Mouse (Mus musculus) heart, postnatal 4 days (tissue): Measurements from ENCODE around the gene Cfhr1. TPM values are rescaled to one million over a fixed set of nuclear protein-coding genes. Genes with fewer than 3 reads are reported as not detected.

Experiments
- DNase-seq: peaks from one replicate; pipeline ENCODE4 v3.0.0; 2021
- total RNA-seq, 2 experiments: library from RNA; stranded (reverse); gene quantifications; 2 replicates each; pipeline ENCODE4 v1.2.3; 2021

Cfhr1 gene
- total RNA-seq: not detected

- DNase-seq: no peak
These were observed at the start of gene Cfhr1 for GRCm38 (mm10) chr1:139560024-139560423. Gene Cfhr1, minus strand, starts transcription at chr1:139560272.

- DNase-seq: no peak
These were observed 8.8 kb downstream of the Cfhr1 start for GRCm38 (mm10) chr1:139551311-139551710.

- no peak for DNase-seq
These were observed 11.5 kb downstream of the Cfhr1 start for GRCm38 (mm10) chr1:139548536-139548935.

GRCm38 (mm10) chr1:139514556-139514955 lies 45.5 kb downstream of the Cfhr1 start:
- no peak for DNase-seq

GRCm38 (mm10) chr1:139501258-139501752 lies 58.8 kb downstream of the Cfhr1 start, which contains the start of gene F13b:
Gene F13b, plus strand, starts transcription at chr1:139501702.
- no peak for DNase-seq

GRCm38 (mm10) chr1:139499751-139500150 lies 60.3 kb downstream of the Cfhr1 start:
- no peak for DNase-seq

Other genes starting within 250 kb of the Cfhr1 start
- gene Crb1, start 183.2 kb downstream of the Cfhr1 start, total RNA-seq: under 1 TPM; 0.07 to 0.12 TPM
- gene Zbtb41, start 138.0 kb downstream of the Cfhr1 start, total RNA-seq: 10 to 100 TPM; 23.6 to 26.3 TPM
- 10 to 100 TPM; 26.1 to 30.2 TPM for gene Aspm, start 105.5 kb downstream of the Cfhr1 start, total RNA-seq
- gene F13b, start 58.6 kb downstream of the Cfhr1 start, total RNA-seq: not detected
- gene Gm4788, start 221.0 kb upstream of the Cfhr1 start, total RNA-seq: under 1 TPM in 1 of 2 experiments, not detected in 1; 0.11 TPM